Mouse (Mus musculus) A20 (cell line): ENCODE results near the gene Uba6.

ENCODE experiments used
- DNase-seq: peaks from one replicate; pipeline ENCODE4 v3.0.0-alpha.2; 2011; ENCODE audit warnings: low read depth, low spot score

The Uba6 gene

DNA sequence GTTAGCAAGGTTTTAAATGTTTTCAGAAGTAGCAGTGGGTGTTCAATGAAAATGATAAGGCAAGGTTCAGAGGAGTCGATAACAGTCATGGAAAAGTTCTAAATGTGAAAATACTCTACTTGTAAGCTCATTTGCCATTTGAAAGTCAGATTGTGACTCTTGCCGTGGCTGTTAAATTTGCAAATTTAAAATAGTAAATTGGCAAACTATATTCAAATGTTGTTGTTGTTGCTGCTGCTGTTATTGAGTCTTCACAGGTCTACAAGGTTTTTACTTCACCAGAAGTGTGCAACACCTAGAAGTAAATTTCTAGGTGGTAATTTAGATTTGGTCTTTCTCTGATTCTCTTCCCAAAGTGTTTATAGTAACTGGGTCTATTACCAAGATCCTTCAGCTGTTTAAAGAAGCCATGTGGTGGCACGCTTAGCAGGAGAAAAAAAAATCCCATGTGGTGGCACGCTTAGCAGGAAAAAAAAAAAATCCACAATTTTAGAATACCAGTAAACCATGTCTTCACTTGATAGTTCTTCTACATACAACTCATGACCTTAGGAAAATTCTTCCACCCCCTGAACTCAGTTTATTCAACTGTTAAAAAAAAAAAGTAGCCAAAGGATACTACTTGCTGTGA is 99.7 kb downstream of the Uba6 start:
- peak; percentile 71 for DNase-seq

DNA sequence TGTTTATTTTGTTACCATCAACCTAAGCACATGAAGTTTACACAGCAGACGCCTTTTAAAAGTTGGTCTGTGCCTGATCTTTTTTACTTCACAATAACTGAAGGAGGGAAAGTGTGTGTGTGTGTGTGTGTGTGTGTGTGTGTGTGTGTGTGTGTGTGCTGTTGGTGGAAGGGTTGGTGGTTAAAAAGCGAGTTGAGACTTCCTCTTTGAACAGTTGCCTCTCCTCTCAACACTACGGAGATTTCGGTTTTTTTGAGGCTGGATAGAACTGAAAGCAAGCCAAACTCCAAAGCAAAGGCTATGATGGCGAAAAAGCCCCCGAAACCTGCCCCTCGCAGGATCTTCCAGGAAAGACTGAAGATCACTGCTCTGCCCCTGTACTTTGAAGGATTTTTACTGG is 101.1 kb downstream of the Uba6 start, which contains the start of gene Stap1:
Stap1 (plus strand) TSS at position 209 of the 400 bp plus-strand sequence.
- peak; percentile 87 for DNase-seq

DNA sequence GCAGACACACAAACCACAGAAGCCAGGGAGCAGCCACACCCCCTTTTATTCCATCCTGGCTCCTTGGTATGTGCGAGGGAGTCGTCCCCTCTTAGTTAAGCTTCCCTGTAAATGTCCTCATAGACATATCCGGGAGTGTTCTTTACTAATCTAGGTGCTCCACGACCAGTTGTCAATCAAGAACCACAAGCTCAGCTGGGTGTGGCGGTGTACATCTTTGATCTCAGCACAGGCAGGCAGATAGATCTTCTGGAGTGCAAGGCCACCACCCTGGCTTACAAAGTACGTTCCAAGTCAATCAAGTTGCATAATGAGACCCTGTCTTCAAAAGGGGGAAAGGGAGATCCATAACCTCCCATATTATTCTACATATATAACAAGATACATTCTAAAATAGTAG is 103.5 kb downstream of the Uba6 start:
- no peak for DNase-seq

DNA sequence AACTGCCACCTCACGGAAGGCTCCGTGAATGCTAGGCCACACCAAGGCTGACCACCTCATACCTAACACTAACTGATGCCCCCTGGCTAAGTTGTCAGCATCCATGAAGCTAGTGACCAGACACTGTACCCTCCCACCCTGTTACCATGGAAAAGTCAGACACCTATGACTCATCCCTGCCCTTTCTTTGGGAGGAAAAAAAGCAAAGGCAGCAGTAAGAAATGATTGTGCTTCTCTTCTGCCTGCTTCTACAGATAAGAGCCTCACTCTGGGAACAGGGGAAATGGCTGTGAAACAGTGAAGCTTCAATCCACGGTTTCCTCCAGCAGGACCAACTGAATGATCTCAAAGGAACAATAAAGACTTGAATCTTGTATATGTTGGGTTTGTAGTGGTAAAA is 104.2 kb downstream of the Uba6 start:
- no peak for DNase-seq

DNA sequence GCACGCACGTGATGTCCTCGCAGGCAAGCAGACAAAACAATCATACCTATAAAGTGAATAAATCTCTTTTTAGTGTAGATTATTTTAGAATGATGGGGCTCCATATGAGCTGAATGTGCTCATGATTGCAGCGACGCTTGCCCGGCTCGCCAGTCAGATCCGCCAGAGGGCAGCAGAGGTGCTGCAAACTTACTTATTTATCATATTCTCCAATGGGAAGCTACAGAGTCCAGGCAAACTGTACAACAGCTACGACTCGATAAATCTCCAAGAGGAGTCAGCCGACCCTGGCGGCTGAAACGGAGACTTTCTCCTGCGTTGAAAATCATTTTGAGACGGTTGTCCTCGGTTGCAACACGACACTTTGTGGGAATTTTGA is 106.1 kb downstream of the Uba6 start:
- DNase-seq = peak; percentile 93

DNA sequence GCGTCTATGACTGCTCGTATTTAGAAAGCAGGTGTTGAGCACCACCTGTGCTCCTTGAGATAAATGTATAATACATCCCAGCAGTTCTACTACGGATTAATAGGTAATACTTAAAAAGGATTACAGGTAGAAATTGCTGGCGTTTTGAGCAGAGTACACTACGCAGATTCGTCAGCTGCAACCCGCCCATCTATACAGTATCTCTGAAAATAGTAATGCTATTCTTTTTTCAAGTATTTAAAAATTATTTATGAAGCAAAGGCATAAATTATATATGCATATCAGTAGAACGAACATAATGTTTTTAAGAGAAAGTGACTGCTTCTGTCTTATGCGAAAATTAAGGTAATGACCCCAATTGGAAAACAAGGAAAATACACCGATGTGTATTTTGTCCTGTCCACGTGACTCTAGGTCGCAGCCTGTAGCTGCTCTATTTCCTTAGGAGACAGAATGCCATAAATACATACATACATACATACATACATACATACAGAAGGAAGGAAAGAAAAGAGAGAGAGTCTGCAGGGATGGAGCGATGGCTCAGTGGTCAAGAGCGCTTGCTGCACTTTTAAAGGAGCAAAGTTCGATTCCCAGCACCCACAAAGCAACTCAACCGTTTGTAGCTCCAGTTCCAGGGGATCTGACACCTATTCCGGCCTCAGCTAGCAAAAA is 106.6 kb downstream of the Uba6 start:
- DNase-seq = no peak

DNA sequence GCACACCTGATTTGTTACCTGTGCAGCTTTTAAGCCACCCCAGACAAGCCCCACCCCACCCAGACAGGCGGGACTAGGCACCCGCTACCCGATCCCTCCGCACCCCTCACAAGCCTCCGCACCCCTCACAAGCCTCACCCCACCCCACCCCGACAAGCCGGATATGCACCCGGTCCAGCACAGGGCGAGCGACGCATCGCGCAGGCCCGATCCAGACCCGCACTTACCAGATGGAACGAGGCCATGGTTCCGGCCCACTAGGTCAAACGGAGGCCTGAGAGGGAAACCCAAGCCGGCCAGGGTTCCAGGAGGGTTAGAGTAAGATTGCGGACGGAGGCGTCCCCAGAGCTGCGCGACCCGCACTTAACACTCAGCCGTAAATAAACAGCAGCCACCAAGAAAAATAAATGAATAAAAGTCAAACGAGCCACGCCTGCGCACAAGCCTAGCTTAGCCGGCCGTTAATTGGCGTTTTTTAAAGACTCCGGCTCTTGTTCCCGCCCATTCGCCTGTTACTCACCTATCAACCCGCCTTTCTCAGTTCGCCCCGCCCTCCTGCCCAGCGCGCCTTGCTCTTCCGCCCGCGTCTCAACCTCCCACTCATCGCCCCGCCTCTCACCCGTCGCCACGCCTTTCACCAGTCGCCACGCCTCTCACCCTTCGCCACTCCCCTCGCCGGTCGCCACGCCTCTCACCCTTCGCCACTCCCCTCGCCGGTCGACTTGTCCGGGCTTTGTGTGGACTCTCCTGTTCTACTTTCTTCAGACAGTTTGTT is 107.3 kb downstream of the Uba6 start, which contains the start of gene Cenpc1:
Cenpc1 (minus strand) TSS at position 483 of the 775 bp plus-strand sequence.
- DNase-seq = peak; percentile 99

DNA sequence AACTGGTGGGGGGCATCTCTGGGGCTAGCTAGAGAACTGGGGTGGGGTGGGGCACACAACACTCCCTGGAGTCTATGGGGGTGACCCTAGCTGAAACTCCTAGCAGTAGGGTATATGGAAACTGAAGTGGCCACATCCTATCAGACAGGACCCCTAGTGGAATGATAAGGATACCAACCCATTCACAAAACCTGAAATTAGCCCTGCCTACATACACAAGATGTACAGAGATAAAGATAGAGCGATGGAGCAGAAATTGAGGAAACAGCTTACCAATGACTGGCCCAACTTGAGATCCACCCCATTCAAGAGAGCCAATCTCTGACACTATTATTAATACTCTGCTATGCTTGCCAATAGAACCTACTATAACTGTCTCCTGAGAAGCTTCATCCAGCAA is 109.1 kb downstream of the Uba6 start:
- DNase-seq = no peak
